Mouse (Mus musculus): ENCODE results near the gene Rbak. TPM values are rescaled to one million over a fixed set of nuclear protein-coding genes. Genes with fewer than 3 reads are reported as not detected.
"Not testable (repeated sequence)": the region's sequence is repeated elsewhere in the genome, so short reads cannot be mapped to it uniquely, and the experiment has no call there.

The Rbak gene
- total RNA-seq, 1 experiment: 11.5 TPM

GRCm38 (mm10) chr5:143149536-143149935, 31.0 kb downstream of the Rbak start:
- no peak overlapping the region for H3K4me3 ChIP-seq (ENCODE audit: insufficient read depth in 1 of 2, low read depth in 1 of 2, low read length in 2 of 2, poor library complexity in 1 of 2, severe bottlenecking in 1 of 2)
- no peaks in the 10 kb centered on the region for H3K9me3 ChIP-seq (ENCODE audit: control insufficient read depth, insufficient read depth, low read depth, low read length)
- TF ChIP-seq HCFC1 (IDR thresholded peaks at IDR 0.05; ENCODE audit: borderline replicate concordance, insufficient read depth, low read length): no peak
- TF ChIP-seq ZNF384 (IDR thresholded peaks at IDR 0.05; ENCODE audit: low read depth, low read length): no peak
- TF ChIP-seq CHD2 (IDR thresholded peaks at IDR 0.05; ENCODE audit: low read depth, low read length): no peak
- no peak for TF ChIP-seq MAFK (IDR thresholded peaks at IDR 0.05; ENCODE audit: insufficient read depth, low read depth, low read length)
- no peak for TF ChIP-seq ZC3H11A (IDR thresholded peaks at IDR 0.05; ENCODE audit: borderline replicate concordance, low read depth, low read length)
- no peak overlapping the region for H3K9ac ChIP-seq (ENCODE audit: insufficient read depth, low read depth, low read length, poor library complexity, severe bottlenecking)
- no peak for DNase-seq (ENCODE audit: low read depth, low spot score)
- no peaks in the 10 kb centered on the region for H3K4me1 ChIP-seq (ENCODE audit: control insufficient read depth in 2 of 2, insufficient read depth in 2 of 2, low read length in 2 of 2, poor library complexity in 1 of 2)
- no peaks in the 10 kb centered on the region for H3K36me3 ChIP-seq (ENCODE audit: control insufficient read depth, insufficient read depth, low read length, poor library complexity, severe bottlenecking)
- H3K27ac ChIP-seq (ENCODE audit: insufficient read depth, low read depth, low read length, poor library complexity, severe bottlenecking): no peak overlapping the region
- in situ Hi-C loops (cut with MboI; ENCODE audit: low sequenced_read_pairs in 2 of 2, unreplicated experiment in 2 of 2): no loop called here

GRCm38 (mm10) chr5:143148661-143149060, 31.9 kb downstream of the Rbak start:
- H3K4me1 ChIP-seq (ENCODE audit: control insufficient read depth in 2 of 2, insufficient read depth in 2 of 2, low read length in 2 of 2, poor library complexity in 1 of 2): no peaks in the 10 kb centered on the region
- no peak overlapping the region for H3K27ac ChIP-seq (ENCODE audit: insufficient read depth, low read depth, low read length, poor library complexity, severe bottlenecking)
- in situ Hi-C loops (cut with MboI; ENCODE audit: low sequenced_read_pairs in 2 of 2, unreplicated experiment in 2 of 2): no loop called here
- no peak for DNase-seq (ENCODE audit: low read depth, low spot score)
- no peak overlapping the region for H3K9ac ChIP-seq (ENCODE audit: insufficient read depth, low read depth, low read length, poor library complexity, severe bottlenecking)
- no peak overlapping the region for H3K4me3 ChIP-seq (ENCODE audit: insufficient read depth in 1 of 2, low read depth in 1 of 2, low read length in 2 of 2, poor library complexity in 1 of 2, severe bottlenecking in 1 of 2)
- no peak for TF ChIP-seq CHD2 (IDR thresholded peaks at IDR 0.05; ENCODE audit: low read depth, low read length)
- TF ChIP-seq MAFK (IDR thresholded peaks at IDR 0.05; ENCODE audit: insufficient read depth, low read depth, low read length): no peak
- no peak for TF ChIP-seq ZNF384 (IDR thresholded peaks at IDR 0.05; ENCODE audit: low read depth, low read length)
- no peak for TF ChIP-seq ZC3H11A (IDR thresholded peaks at IDR 0.05; ENCODE audit: borderline replicate concordance, low read depth, low read length)
- TF ChIP-seq HCFC1 (IDR thresholded peaks at IDR 0.05; ENCODE audit: borderline replicate concordance, insufficient read depth, low read length): no peak
- no peaks in the 10 kb centered on the region for H3K36me3 ChIP-seq (ENCODE audit: control insufficient read depth, insufficient read depth, low read length, poor library complexity, severe bottlenecking)
- H3K9me3 ChIP-seq (ENCODE audit: control insufficient read depth, insufficient read depth, low read depth, low read length): no peaks in the 10 kb centered on the region

- TF ChIP-seq HCFC1 (IDR thresholded peaks at IDR 0.05; ENCODE audit: borderline replicate concordance, insufficient read depth, low read length): no peak
- no peak for TF ChIP-seq ZNF384 (IDR thresholded peaks at IDR 0.05; ENCODE audit: low read depth, low read length)
- no peak for TF ChIP-seq ZC3H11A (IDR thresholded peaks at IDR 0.05; ENCODE audit: borderline replicate concordance, low read depth, low read length)
- TF ChIP-seq MAFK (IDR thresholded peaks at IDR 0.05; ENCODE audit: insufficient read depth, low read depth, low read length): no peak
- TF ChIP-seq CHD2 (IDR thresholded peaks at IDR 0.05; ENCODE audit: low read depth, low read length): no peak
- Histone ChIP-seq H3K4me3 (ENCODE audit: insufficient read depth in 1 of 2, low read depth in 1 of 2, low read length in 2 of 2, poor library complexity in 1 of 2, severe bottlenecking in 1 of 2) (no peak within 1 kb of the TSS), H3K9ac (ENCODE audit: insufficient read depth, low read depth, low read length, poor library complexity, severe bottlenecking) (no peak within 1 kb of the TSS), H3K4me1 (ENCODE audit: control insufficient read depth in 2 of 2, insufficient read depth in 2 of 2, low read length in 2 of 2, poor library complexity in 1 of 2) (no peaks in the 10 kb centered on the region), H3K27ac (ENCODE audit: insufficient read depth, low read depth, low read length, poor library complexity, severe bottlenecking) (no peak within 1 kb of the TSS), H3K36me3 (ENCODE audit: control insufficient read depth, insufficient read depth, low read length, poor library complexity, severe bottlenecking) (no peaks in the 10 kb centered on the region), H3K9me3 (ENCODE audit: control insufficient read depth, insufficient read depth, low read depth, low read length) (no peaks in the 10 kb centered on the region)
- in situ Hi-C loops (cut with MboI; ENCODE audit: low sequenced_read_pairs in 2 of 2, unreplicated experiment in 2 of 2): no loop called here
- no peak for DNase-seq (ENCODE audit: low read depth, low spot score)
Observed at GRCm38 (mm10) chr5:143147481-143147880, 33.1 kb downstream of the Rbak start, which contains the start of gene Olfr718-ps1. TSS of gene Olfr718-ps1 (minus strand) at chr5:143147581.

- Histone ChIP-seq H3K9ac (ENCODE audit: insufficient read depth, low read depth, low read length, poor library complexity, severe bottlenecking) (peak overlapping the region; percentile 54), H3K27ac (ENCODE audit: insufficient read depth, low read depth, low read length, poor library complexity, severe bottlenecking) (no peak overlapping the region), H3K9me3 (ENCODE audit: control insufficient read depth, insufficient read depth, low read depth, low read length) (peaks cover 2% of the 10 kb centered on the region; the same call in 1 of the 2 replicates), H3K4me1 (ENCODE audit: control insufficient read depth in 2 of 2, insufficient read depth in 2 of 2, low read length in 2 of 2, poor library complexity in 1 of 2) (peaks cover 0 to 3% of the 10 kb centered on the region in 2 experiments; a peak in 1 of 4 replicates), H3K4me3 (ENCODE audit: insufficient read depth in 1 of 2, low read depth in 1 of 2, low read length in 2 of 2, poor library complexity in 1 of 2, severe bottlenecking in 1 of 2) (peak overlapping the region; percentile 43 to 51), H3K36me3 (ENCODE audit: control insufficient read depth, insufficient read depth, low read length, poor library complexity, severe bottlenecking) (no peaks in the 10 kb centered on the region; the same call in 1 of the 2 replicates)
- in situ Hi-C loops (cut with MboI; ENCODE audit: low sequenced_read_pairs in 2 of 2, unreplicated experiment in 2 of 2): no loop called here
- TF ChIP-seq HCFC1 (IDR thresholded peaks at IDR 0.05; ENCODE audit: borderline replicate concordance, insufficient read depth, low read length) (no peak), ZNF384 (IDR thresholded peaks at IDR 0.05; ENCODE audit: low read depth, low read length) (no peak)
- DNase-seq (ENCODE audit: low read depth, low spot score): no peak
Observed at GRCm38 (mm10) chr5:143137580-143137979, 43.0 kb downstream of the Rbak start.

DNA sequence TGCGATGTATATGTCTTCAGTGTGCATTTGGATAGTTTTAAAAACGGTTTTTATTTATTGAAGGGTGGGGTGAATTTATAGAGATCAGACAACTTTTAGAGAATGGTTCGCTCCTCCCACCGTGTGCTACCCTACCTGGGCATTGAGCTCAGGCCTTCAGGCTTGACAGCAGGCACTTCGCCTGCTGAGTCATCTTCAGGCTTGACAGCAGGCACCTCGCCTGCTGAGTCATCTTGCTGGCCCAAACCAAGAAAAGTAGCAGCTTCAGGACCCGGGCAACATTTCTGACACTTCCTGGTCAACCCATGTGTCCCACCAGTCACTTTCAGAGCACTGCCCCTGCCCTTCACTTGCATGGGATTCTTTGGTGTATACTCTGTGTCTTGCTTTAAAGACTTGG, 45.5 kb downstream of the Rbak start:
- in situ Hi-C loops (cut with MboI; ENCODE audit: low sequenced_read_pairs in 2 of 2, unreplicated experiment in 2 of 2): no loop called here
- TF ChIP-seq ZC3H11A (IDR thresholded peaks at IDR 0.05; ENCODE audit: borderline replicate concordance, low read depth, low read length) (no peak), ZNF384 (IDR thresholded peaks at IDR 0.05; ENCODE audit: low read depth, low read length) (no peak), CHD2 (IDR thresholded peaks at IDR 0.05; ENCODE audit: low read depth, low read length) (no peak), HCFC1 (IDR thresholded peaks at IDR 0.05; ENCODE audit: borderline replicate concordance, insufficient read depth, low read length) (no peak), MAFK (IDR thresholded peaks at IDR 0.05; ENCODE audit: insufficient read depth, low read depth, low read length) (peak; percentile 60)
- Histone ChIP-seq H3K4me3 (ENCODE audit: insufficient read depth in 1 of 2, low read depth in 1 of 2, low read length in 2 of 2, poor library complexity in 1 of 2, severe bottlenecking in 1 of 2) (no peak overlapping the region), H3K9ac (ENCODE audit: insufficient read depth, low read depth, low read length, poor library complexity, severe bottlenecking) (no peak overlapping the region), H3K27ac (ENCODE audit: insufficient read depth, low read depth, low read length, poor library complexity, severe bottlenecking) (peak overlapping the region; percentile 56; the same call in 1 of the 2 replicates), H3K36me3 (ENCODE audit: control insufficient read depth, insufficient read depth, low read length, poor library complexity, severe bottlenecking) (no peaks in the 10 kb centered on the region; the same call in 1 of the 2 replicates), H3K4me1 (ENCODE audit: control insufficient read depth in 2 of 2, insufficient read depth in 2 of 2, low read length in 2 of 2, poor library complexity in 1 of 2) (peaks cover 0 to 3% of the 10 kb centered on the region in 2 experiments; a peak in 1 of 4 replicates), H3K9me3 (ENCODE audit: control insufficient read depth, insufficient read depth, low read depth, low read length) (peaks cover 2% of the 10 kb centered on the region; the same call in 1 of the 2 replicates)
- no peak for DNase-seq (ENCODE audit: low read depth, low spot score)

DNA sequence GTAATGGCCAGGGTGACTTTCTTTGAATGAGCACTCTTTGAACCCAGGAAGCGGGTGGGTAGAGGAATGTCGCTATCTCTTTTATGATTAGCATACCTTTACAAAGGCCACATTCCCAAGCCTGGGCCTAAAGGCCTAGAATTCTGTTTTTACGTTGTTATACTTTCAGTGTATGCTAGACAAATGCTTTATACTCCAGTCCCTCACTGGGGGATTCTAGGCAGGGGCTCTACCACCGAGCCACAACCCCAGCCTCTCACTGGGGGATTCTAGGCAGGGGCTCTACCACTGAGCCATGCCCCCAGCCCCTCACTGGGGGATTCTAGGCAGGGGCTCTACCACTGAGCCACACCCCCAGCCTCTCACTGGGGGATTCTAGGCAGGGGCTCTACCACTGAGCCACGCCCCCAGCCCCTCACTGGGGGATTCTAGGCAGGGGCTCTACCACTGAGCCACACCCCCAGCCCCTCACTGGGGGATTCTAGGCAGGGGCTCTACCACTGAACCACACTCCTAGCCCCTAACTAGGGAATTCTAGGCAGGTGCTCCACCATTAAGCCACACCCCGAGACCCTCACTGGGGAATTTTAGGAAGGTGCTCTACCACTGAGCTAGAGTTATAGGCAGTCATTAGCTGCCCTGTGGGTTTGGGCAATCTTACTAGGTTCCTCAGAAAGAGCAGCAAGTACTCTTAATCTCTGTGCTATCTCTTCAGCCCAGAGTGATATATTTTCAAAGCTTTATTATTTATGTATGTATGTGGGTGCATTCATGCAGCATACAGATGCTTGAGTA, 46.2 kb downstream of the Rbak start:
- DNase-seq (ENCODE audit: low read depth, low spot score); H3K36me3 ChIP-seq (ENCODE audit: control insufficient read depth, insufficient read depth, low read length, poor library complexity, severe bottlenecking); H3K9ac ChIP-seq (ENCODE audit: insufficient read depth, low read depth, low read length, poor library complexity, severe bottlenecking); H3K4me3 ChIP-seq (ENCODE audit: insufficient read depth in 1 of 2, low read depth in 1 of 2, low read length in 2 of 2, poor library complexity in 1 of 2, severe bottlenecking in 1 of 2); H3K4me1 ChIP-seq (ENCODE audit: control insufficient read depth in 2 of 2, insufficient read depth in 2 of 2, low read length in 2 of 2, poor library complexity in 1 of 2); H3K9me3 ChIP-seq (ENCODE audit: control insufficient read depth, insufficient read depth, low read depth, low read length); in situ Hi-C loops (cut with MboI; ENCODE audit: low sequenced_read_pairs in 2 of 2, unreplicated experiment in 2 of 2): not testable (repeated sequence)
- peak overlapping the region; percentile 61; the same call in 1 of the 2 replicates for H3K27ac ChIP-seq (ENCODE audit: insufficient read depth, low read depth, low read length, poor library complexity, severe bottlenecking)

Data from ES-E14 (cell line).